Mouse (Mus musculus) embryonic fibroblast, embryonic 13.5 days (primary cell): ENCODE results near the gene Tnrc6b.

ENCODE experiments used
- CTCF ChIP-seq: IDR thresholded peaks from 2 replicates; pipeline ENCODE4 v1.5.1; 2011; ENCODE audit warnings: mild to moderate bottlenecking, control low read depth, low read length, moderate library complexity, borderline replicate concordance; ENCODE audit not compliant: insufficient read depth
- POLR2A ChIP-seq: IDR thresholded peaks from 2 replicates; pipeline ENCODE4 v1.6.1; 2011; ENCODE audit warnings: low read depth, mild to moderate bottlenecking, control low read depth, low read length, moderate library complexity

GRCm38 (mm10) chr15:80832808-80833207 is 121.7 kb downstream of the Tnrc6b start:
- TF ChIP-seq CTCF = no peak
- no peak for TF ChIP-seq POLR2A
